Mouse (Mus musculus) T-cell, adult 2 months (primary cell): ENCODE data around the gene Pgghg.

Experiments used
- DNase-seq: peaks from one replicate; pipeline ENCODE4 v3.0.0; 2022; ENCODE audit warnings: low spot score

Gene Pgghg

DNA sequence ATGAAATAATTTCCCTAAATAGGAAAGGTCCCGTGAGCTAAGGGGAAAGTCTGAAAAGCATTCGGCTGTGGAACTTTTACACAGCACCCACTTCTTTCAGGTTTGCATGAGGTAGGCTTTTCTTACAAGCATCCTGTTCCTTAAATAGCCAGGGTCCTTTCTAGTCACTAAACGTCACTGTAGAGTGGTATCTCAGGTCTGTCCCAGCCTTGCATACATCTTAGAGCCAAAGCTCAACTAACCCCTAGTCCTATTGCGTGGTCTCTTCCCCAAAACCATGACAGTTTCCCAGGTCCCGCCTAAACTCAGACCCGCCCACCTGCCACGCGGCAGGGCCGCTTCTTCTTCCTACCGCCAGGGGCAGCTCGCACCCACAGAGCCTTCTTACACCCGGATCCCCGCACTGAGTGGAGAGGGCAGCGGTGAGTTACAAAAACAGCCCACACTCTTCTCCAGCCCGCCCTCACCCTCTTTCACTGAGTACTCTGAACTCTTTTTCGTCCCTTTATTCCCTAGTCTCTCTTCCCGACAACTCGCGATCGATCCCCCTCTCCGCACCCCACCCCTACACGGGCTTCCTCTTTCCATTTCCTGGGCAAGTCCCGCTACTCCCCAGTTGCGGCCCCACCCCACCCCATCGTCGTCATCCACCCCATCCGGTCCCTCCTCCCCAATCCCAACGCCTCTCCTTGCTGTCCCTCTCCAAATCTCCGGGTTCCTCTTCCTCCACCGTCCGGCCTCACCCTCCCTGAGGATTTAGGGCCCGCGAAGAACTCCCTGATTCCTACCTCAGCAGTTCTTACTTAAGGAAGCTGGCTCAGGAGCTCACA lies at the start of gene Pgghg:
Pgghg (plus strand) TSS at position 170 of the 830 bp plus-strand sequence.
- DNase-seq, result peak; percentile 77

DNA sequence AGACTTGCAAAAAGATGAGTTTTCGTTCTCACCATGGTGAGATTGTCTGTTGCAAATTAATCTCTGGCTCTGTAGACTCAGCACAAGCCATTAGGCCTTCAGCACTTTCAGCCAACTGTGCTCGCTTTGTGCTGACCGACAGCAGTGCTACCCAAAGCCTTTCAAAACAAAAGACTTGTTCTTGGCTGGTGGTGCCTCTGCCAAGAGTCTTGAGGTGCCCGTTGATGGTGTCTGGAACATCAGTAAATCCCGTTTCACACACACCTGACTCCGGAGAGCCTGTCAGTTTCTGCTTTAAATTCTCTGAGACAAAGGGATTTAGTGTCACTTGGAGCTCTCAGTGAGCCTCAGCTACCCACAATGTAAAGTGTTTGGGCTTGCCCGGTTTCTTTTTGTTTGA lies 47.2 kb upstream of the Pgghg start:
- no peak for DNase-seq

DNA sequence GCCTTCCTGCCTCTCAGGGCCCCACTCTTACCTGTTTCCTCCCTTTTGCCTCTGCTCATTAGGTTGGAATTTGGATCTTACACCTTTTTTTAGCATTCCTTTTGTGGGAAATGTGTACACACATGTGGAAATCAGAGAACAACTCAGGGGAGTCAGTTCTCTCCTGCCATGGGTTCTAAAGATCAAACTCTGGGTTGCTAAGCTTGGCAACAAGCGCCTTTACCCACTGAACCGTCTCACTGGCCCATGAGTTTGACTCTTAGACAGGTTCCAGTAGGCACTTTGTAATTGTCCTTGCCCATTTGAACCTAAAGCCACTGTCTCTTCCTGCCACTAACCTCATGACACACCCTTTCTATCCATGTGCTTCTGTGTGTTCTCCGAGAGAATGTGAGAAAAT lies 46.6 kb upstream of the Pgghg start:
- no peak for DNase-seq

DNA sequence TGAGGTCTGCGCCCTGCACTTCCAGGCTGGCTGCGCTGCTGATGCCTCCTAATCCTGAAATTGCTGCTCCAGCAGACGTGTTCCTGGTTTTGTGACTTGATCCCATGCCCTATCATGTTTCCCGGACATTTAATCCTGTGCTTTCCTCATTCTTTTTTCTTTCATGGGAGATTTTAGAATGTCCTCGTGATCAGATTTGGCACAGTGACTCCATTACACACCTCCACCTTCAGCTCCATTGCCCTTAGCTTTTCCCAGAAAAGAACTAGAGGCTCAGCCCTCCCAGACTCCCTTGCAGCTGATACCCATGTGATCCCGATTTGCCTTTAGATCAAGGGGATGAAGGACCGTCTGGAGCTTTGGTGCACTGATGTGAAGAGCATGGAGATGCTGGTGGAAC lies 43.3 kb upstream of the Pgghg start:
- no peak for DNase-seq

DNA sequence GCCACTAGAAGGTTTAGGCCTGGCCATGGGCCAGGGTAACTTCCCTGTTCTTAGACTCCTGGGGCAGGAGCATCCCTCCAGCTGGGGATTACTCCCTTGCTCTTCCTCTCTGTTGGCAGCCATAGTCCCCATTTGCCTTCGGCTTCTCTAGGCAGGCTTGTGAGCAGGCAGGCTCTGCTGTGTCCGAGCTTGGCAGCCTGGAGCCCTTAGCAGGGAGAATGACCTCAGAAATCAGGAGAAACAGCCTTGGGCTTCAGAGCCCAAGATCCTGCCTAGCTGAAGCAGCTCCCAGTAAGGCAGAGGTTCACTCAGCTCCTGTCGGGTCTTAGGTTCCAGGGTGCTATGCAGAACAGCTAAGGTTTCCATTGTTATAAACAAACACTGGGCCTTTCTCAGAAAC lies 42.1 kb upstream of the Pgghg start:
- DNase-seq, result no peak

GRCm38 (mm10) chr7:140900220-140900619 lies 41.0 kb upstream of the Pgghg start, which contains the start of gene Cox8b:
TSS of gene Cox8b (minus strand) at chr7:140900446.
- no peak for DNase-seq

DNA sequence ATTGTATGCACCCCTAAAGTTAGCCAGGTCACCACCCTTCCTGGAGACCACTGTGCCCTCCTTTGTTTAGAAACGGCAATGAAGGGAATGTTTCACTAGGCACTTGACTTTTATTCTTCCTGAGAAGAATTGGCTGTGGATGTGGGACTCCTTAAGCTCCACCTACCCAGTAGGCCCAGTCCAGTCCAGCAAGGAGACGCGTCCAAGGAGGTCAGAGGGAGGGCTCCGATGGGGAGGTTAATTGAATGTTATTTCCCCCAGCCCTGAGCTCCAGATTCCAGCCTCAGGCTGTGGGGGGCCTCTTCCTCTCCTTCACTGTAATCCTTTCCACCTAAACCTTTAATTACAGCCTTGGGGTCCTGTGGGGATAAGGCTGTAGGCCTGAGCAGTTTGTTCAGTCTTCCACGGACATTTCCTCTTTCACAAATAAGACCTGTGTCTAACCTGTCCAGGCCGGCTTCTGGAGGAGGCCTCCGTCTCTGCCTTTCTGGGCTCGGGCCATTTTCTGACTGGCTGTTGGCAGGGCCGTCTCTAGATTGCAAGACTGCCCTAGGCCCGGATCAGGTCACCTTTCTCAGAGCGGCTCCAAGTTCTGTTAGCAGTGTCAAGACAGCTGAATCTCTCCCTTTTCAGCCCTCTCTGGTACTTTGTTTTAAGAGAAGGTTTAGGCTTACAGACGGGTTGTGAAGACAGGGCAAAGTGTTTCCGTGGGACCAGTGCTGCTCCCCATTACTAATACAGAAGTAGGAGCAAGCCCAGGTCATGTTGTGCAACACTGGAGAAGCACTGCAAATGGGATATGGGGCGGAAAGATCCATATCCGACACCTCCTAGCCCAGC lies 38.9 kb upstream of the Pgghg start:
- no peak for DNase-seq

GRCm38 (mm10) chr7:140903212-140903611 lies 38.0 kb upstream of the Pgghg start:
- peak; percentile 55 for DNase-seq

DNA sequence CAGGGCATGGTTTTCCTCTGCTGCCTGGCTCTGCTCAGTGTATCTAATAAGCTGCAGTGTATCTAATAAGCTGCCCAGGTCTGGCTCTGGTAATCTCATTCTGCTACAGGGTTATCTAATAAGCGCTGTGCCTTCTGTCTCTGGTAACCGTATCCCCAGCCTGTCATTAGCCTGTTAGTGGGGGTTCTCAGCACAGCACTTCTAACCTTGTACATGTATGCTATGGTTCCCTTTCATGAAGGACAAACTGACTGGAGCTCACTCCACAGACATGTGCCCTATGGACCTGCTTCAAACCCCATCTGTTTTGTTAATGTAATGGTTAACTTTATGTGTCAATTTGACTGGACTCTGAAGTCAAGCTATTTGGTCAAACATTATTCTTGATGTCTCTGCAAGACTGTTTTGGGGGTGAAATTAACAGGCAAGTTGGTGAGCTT lies 35.5 kb upstream of the Pgghg start:
- DNase-seq, result no peak

DNA sequence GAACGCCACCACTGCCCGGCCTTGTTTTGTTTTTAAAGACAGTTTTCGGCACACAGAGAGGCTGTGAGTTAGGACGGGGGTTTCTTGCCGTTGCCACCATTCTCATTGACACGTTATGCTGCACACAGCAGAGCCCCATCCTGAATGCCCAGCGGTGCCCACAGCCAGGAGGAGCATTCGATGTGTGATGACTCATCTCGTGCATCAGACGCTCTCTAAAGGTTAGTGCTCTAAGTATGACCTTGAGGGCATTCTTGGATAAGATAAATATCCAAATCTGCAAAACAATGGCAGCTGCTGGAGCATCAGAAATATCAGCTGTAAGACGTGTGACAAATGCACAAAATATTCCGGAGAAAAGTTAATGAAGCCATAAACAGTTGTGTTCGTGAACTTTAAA lies 34.1 kb upstream of the Pgghg start:
- no peak for DNase-seq

GRCm38 (mm10) chr7:140907697-140908096 lies 33.5 kb upstream of the Pgghg start:
- DNase-seq, result no peak

- DNase-seq, result no peak
Observed at GRCm38 (mm10) chr7:140908181-140908580, 33.0 kb upstream of the Pgghg start.

- peak; percentile 62 for DNase-seq
Observed at GRCm38 (mm10) chr7:140908634-140909107, 32.5 kb upstream of the Pgghg start.

DNA sequence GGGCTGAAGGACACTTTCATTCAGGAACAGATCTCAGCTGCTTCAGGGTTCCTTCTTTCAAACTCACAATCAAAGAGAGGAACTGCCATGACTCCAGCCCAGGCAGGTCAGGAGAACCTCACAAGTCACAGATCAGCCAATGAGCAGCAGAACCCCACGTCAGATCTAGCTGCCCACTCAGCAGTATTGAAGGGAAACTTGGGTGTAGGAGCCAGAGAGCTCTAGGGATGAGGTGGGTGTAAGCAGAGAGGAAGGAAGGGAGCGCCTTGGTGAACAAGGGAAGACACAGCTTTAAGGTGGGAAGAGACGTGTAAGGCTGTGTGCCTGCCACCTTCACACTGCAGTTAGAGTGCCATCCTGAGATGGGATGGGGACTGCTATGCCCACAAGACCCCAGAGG lies 28.9 kb upstream of the Pgghg start:
- DNase-seq, result no peak

DNA sequence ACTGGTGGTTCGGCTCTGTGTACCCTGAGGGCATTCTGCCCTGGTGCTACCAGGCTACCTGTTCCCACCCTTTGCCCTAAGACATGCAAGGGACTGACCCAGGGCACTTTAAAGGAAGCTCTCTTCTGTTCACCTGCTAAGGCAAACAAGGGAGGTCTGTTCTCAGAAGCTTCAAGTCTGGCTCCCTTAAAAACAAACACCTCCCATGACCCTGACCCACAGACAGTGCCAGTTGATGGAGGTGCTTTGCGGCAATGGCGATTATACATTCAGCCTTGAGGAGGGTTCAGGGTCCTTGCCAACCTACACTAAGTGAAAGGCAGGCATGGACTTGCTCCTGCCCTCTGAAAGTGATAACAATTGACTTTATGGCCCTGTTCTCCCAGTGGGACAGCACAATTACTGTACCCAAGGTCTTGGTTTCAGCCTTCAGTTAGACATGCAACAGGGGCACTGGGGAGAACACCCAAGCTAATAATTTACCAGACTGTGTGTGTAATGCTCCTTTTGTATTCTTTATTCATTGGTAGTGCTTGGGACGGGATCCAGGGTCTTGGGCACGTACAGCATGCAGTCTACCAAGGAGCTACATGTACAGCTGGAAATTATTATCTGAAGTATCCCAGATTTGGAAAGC lies 28.2 kb upstream of the Pgghg start:
- no peak for DNase-seq

DNA sequence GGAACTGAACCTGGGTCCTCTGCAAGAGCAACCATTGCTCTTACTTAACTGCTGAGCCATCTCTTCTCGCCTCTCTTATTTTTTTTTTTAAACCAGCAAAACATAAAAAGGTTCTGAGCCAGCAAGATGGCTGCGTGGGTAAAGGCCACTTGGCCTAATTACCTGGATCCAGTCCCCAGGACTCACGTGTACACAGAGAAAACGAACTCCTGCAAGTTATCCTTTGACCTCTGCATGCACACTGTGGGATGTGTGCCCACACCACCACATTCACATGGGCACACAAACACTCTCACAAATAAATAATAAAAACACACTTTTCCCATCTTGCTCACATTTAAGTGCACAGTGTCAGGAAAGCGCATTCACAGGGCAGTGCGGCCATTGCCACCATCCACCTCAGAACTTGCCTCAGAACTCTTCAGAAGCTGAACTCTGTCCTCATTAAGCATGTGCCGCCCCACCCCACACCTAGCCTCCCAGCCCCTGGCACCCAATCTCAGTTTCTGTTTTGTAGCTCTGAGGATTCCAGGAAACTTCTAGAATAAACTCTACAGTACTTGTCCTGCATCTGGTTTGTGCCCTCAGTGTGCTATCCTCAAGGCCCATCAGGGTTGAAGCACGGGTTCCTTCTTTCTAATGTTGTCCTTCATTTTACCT lies 27.0 kb upstream of the Pgghg start:
- no peak for DNase-seq

- no peak for DNase-seq
Observed at GRCm38 (mm10) chr7:140919911-140920310, 21.3 kb upstream of the Pgghg start.

DNA sequence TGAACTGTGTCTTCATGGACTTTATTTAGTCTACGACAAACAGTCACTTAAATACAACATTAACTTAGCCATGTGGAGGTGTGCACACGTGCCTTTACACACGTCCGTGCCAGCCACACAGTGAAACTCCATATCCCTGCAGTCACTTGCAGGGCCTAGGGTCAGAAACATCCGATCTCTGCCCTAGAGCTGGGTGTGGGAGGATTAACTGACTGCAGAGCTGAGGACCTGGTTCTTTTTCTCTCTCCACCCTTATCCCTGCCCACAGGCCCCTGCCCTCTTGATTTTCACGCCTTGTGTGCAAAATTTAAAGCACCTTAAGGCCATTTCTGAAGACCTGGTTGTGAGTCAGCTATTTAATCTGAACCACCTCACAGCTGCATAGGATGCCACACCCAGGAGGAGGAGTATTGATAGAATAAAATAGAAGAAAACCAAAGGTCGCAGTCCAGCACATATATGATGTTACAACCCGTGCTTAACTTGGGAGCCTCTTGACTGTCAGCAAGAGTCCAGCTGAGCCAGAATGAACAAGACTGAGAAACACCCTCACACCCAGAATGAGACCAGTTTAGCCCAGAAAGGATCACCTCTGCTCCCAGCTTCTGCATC lies 20.7 kb upstream of the Pgghg start, which contains the start of gene Nlrp6:
Nlrp6 (plus strand) TSS at position 485 of the 612 bp plus-strand sequence.
- DNase-seq, result no peak

DNA sequence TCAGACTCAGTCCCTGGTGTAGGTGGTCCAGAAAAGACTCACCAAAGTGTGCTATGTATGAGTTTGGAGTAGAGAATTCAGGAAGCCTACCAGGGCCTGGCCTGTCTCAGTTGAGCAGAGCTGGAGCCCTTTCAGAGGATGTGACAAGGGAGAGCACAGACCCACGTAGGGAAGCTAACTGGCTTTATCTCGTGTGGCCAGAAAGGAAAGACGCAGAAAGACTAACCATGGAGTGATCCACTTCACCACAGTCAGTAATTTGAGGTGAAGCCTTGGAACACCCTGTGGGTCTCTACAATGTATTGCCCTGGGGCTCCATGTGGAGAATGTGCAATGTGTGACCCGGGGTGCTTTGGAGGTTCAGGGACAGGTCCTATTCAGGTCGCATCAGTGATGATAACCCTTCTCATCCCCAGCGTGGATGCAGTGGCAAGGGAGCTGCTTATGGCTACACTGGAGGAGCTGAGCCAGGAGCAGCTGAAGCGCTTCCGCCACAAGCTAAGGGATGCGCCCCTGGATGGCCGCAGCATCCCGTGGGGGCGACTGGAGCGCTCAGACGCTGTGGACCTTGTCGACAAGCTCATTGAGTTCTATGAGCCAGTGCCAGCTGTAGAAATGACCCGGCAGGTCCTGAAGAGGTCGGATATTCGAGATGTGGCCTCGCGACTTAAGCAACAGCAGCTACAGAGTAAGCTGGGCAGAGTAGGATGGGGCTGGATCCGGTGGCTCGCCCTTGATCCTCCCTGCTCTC lies 19.8 kb upstream of the Pgghg start:
- DNase-seq, result no peak

- no peak for DNase-seq
Observed at GRCm38 (mm10) chr7:140922398-140923069, 18.7 kb upstream of the Pgghg start.
